Mouse (Mus musculus): ENCODE measurements at regions not wholly inside any gene's neighbourhood (a gene's known extent, or its start where the extent isn't known, plus 50 kb on each side); places are given as distances from the start of the nearest gene placed in this dataset.
A peak's percentile ranks its signal among the peaks of the same experiment; 100 is the strongest.

GRCm38 (mm10) chr16:55636667-55637450, 201.8 kb downstream of the Nfkbiz start:
- peak; percentile 20 for DNase-seq

GRCm38 (mm10) chr16:55636224-55636623, 202.5 kb downstream of the Nfkbiz start:
- DNase-seq: no peak

- no peak for DNase-seq
These were observed 204.0 kb downstream of the Nfkbiz start for GRCm38 (mm10) chr16:55634691-55635090.

- peak; percentile 3 for DNase-seq
These were observed 206.5 kb downstream of the Nfkbiz start for GRCm38 (mm10) chr16:55632220-55632619.

- no peak for DNase-seq
These were observed 207.1 kb downstream of the Nfkbiz start for GRCm38 (mm10) chr16:55631637-55632036.

GRCm38 (mm10) chr16:55631048-55631447, 207.7 kb downstream of the Nfkbiz start:
- no peak for DNase-seq

- DNase-seq: no peak
These were observed 211.2 kb downstream of the Nfkbiz start for GRCm38 (mm10) chr16:55627531-55627930.

- no peak for DNase-seq
These were observed 215.3 kb downstream of the Nfkbiz start for GRCm38 (mm10) chr16:55623422-55623821.

GRCm38 (mm10) chr16:55619731-55620130, 219.0 kb downstream of the Nfkbiz start:
- no peak for DNase-seq

GRCm38 (mm10) chr16:55617958-55618357, 220.7 kb downstream of the Nfkbiz start:
- no peak for DNase-seq

GRCm38 (mm10) chr16:55617506-55617905, 221.2 kb downstream of the Nfkbiz start:
- no peak for DNase-seq

- DNase-seq: no peak
These were observed 222.1 kb downstream of the Nfkbiz start for GRCm38 (mm10) chr16:55616408-55617120.

GRCm38 (mm10) chr16:55612873-55613272, 225.8 kb downstream of the Nfkbiz start:
- DNase-seq: peak; percentile 58

- no peak for DNase-seq
These were observed 226.7 kb downstream of the Nfkbiz start for GRCm38 (mm10) chr16:55612001-55612400.

GRCm38 (mm10) chr16:55611172-55611571, 227.5 kb downstream of the Nfkbiz start:
- no peak for DNase-seq

GRCm38 (mm10) chr16:55608361-55608760, 230.3 kb downstream of the Nfkbiz start:
- no peak for DNase-seq

GRCm38 (mm10) chr16:55606447-55607239, 232.1 kb downstream of the Nfkbiz start:
- peak; percentile 22 for DNase-seq

GRCm38 (mm10) chr16:55603611-55604010, 235.1 kb downstream of the Nfkbiz start:
- DNase-seq: no peak

- DNase-seq: no peak
These were observed 249.2 kb downstream of the Nfkbiz start for GRCm38 (mm10) chr16:55589382-55589956.

GRCm38 (mm10) chr16:55587138-55587537, 251.6 kb downstream of the Nfkbiz start:
- DNase-seq: no peak

GRCm38 (mm10) chr16:55582906-55583305, 255.8 kb downstream of the Nfkbiz start:
- peak; percentile 32 for DNase-seq

GRCm38 (mm10) chr16:55582029-55582428, 256.7 kb downstream of the Nfkbiz start:
- DNase-seq: no peak

- no peak for DNase-seq
These were observed 257.9 kb downstream of the Nfkbiz start for GRCm38 (mm10) chr16:55580827-55581226.

Measured in lung, postnatal 36 days (tissue).